Mouse (Mus musculus): ENCODE results near the gene Gpr152.

Gene Gpr152

DNA sequence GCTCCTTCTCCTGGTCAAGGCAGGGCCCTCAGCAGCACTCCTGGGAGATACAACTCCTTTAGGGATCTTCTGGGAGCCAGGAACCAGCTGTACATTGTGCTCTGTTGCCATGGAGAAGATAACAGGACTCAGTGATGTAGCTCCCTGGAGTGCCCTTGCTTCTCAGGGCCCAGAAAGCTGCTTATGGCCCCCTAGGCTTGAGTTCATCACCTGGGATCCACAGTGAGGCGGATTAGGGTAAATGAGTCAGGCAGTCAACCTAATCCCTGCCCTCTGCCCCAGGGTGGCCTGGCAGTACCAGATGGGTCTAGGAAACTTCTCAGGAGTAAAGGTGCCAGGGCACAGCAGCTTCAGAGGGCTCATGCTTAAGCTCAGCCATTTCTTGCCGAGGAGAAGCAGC lies at the start of gene Gpr152:
TSS of gene Gpr152 (plus strand) at position 342 of the 400 bp plus-strand sequence.
- no peak for DNase-seq (ENCODE audit: low read depth, low spot score)

- no peak for DNase-seq (ENCODE audit: low read depth, low spot score)
These were observed 49.1 kb upstream of the Gpr152 start for GRCm38 (mm10) chr19:4090446-4090845.

DNA sequence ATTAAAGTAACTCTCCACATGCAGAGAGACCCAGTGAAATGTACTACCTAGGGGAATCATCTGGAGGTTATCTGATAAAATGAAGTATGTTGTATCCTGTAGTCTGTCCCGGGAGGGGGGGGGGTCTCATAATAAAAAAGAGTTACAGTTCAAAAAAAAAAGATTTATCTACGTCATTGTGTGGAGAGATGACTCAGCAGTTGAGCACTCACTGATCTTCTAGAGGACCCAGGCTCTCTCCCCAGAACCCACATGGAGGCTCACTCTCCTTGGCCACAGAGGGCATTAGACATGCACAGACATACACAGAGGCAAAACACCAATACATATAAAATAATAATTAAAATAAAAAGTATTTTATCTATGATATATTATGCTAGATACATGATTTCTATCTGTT lies 48.2 kb upstream of the Gpr152 start:
- DNase-seq (ENCODE audit: low read depth, low spot score), result no peak

GRCm38 (mm10) chr19:4092750-4093149 lies 46.8 kb upstream of the Gpr152 start:
- no peak for DNase-seq (ENCODE audit: low read depth, low spot score)

DNA sequence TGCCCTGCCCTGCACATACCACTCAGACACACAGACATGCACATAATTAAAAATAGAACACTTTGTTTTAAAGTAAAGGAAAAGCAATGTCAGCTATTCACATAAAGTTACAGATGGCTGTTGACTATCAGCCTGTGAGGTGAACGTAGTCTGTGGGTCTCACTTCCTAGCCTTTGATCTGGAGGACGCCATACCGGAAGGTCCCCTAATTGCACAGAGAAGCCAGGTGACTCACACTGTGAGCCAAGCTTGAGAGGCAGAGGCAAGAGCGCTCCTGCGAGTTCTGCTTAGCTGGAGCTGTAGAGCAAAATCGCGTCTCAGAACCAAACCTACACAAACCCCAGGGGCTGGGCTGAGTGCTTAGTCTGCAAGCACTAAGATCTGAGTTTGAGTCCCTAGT lies 45.8 kb upstream of the Gpr152 start:
- peak; percentile 75 for DNase-seq (ENCODE audit: low read depth, low spot score)

- no peak for DNase-seq (ENCODE audit: low read depth, low spot score)
These were observed 45.2 kb upstream of the Gpr152 start for GRCm38 (mm10) chr19:4094348-4094747.

- DNase-seq (ENCODE audit: low read depth, low spot score), result no peak
These were observed 44.7 kb upstream of the Gpr152 start for GRCm38 (mm10) chr19:4094774-4095303.

GRCm38 (mm10) chr19:4095802-4096201 lies 43.8 kb upstream of the Gpr152 start:
- DNase-seq (ENCODE audit: low read depth, low spot score), result no peak

- peak; percentile 99 for DNase-seq (ENCODE audit: low read depth, low spot score)
These were observed 42.7 kb upstream of the Gpr152 start, which contains the start of gene Cdk2ap2 for GRCm38 (mm10) chr19:4096642-4097440. Gene Cdk2ap2, plus strand, starts transcription at chr19:4097182.

GRCm38 (mm10) chr19:4097441-4097825 lies 42.2 kb upstream of the Gpr152 start:
- DNase-seq (ENCODE audit: low read depth, low spot score), result no peak

- no peak for DNase-seq (ENCODE audit: low read depth, low spot score)
These were observed 41.2 kb upstream of the Gpr152 start for GRCm38 (mm10) chr19:4098426-4098825.

DNA sequence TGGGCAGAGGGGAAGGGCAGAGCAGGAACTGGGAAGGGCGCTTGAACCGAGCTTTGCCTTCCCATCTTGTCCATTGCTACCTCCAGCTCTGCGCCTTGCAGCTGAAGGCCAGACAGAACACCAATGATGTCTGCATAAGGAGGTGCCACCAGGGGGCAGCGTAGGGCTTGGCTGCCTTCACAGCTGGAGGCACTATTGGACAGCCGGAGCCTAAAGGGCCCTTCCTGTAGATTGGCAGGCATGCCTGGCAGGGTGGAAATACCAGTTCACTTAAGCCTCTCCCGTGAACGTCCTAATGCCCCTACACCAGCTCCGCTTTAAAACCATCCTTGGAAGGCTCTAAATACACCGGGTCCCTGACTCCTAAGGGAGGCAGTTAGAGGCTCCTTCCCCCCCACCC lies 40.5 kb upstream of the Gpr152 start:
- DNase-seq (ENCODE audit: low read depth, low spot score), result peak; percentile 93

DNA sequence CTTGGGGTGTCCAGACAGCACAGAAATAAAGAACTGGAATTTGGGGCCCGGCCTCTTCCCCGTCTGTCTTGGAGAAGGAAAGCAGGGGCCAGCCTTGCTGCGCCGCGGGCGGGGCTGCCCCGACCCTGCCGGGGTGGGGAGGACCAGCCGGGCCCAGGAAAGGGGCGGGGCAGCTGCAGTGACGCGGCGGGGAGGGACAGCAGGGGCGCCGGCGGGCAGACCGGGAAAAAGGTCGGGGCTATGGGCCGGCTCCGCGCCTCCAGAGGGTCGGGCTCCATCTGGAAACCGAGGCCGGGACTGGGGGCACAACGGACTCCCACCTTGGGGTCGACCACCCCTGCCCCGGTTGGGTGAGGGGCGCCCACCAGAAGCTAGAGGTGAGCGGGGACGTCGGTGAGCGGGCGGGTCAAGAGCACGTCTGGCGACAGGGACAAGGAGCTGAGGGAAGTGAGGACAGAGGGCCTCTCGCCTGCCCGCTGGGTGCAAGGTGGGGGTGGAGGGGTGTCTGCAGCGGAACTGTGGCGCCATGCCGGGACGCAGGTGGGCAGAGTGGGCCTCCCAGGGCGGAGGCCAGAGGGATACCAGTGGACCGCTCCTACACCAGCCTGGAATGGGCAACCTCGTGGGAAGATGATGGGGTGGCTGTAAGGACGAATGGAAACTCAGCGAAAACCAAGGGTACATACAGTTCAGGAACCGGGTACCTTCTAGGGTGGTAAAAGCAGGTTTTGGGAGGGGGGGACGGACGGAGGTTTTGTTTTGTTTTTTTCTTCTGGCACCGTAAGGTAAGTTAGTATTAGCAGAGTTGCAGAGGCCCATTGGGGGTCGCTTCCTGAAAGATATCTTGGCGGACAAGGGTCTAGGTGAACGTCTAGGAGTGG lies 39.5 kb upstream of the Gpr152 start, which contains the start of gene Pitpnm1:
TSS of gene Pitpnm1 (plus strand) at position 162 of the 881 bp plus-strand sequence.
- DNase-seq (ENCODE audit: low read depth, low spot score), result peak; percentile 82

GRCm38 (mm10) chr19:4100718-4101261 lies 38.8 kb upstream of the Gpr152 start:
- peak; percentile 72 for DNase-seq (ENCODE audit: low read depth, low spot score)

DNA sequence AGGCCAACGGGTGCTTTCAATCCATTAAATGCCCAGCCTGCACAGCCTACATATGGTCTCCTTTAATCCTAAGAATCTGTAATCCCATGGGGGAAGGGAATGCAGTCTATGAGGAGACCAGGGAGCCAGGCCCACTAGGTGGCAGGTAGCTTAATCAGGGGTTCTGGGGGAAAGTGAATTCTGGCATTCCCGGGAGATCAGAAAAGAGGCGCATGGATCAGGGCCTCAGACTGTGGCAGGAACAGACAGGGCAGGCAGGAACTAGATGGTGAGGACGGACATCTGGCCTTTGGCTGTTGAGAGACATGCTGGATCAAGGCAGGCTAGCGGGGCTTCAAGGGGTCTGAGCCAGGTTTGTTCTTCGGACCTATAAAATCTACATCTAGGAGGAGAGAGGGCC lies 38.1 kb upstream of the Gpr152 start:
- DNase-seq (ENCODE audit: low read depth, low spot score), result no peak

DNA sequence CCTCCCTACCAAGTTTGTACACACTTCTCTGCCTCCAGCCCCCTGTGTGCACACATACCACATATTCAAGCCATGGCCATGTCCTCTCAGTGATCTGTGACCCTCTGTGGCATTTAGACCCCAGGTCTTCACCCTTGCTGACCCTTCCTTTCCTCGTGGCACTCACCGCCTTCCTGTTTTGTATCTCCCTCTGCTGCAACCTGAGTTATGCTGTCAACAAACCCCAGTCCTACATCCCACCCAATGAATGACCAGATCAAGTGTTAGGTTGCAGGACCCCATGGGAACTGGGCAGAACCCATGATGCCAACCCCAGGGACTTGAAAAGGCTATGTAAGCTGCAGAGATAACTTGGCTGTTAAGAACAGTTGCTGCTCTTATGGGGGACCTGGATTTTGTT lies 37.5 kb upstream of the Gpr152 start:
- DNase-seq (ENCODE audit: low read depth, low spot score), result no peak

- DNase-seq (ENCODE audit: low read depth, low spot score), result no peak
These were observed 37.0 kb upstream of the Gpr152 start for GRCm38 (mm10) chr19:4102626-4103025.

DNA sequence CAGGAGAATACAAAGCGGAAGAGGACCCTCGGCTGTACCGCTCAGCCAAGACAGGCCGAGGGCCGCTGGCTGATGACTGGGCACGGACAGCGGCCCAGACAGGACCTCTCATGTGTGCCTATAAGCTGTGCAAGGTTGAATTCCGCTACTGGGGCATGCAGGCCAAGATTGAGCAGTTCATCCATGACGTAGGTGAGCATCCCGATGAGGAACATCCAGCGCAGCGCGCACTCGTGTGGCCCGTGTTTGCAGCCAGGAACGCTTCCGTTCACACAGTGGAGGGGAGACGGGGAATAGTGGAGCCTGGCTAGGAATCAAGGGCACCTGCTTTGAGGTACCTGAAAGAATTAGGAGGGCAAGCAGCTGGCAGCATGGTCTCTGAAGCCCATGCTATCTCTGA lies 36.3 kb upstream of the Gpr152 start:
- no peak for DNase-seq (ENCODE audit: low read depth, low spot score)

GRCm38 (mm10) chr19:4103792-4104191 lies 35.8 kb upstream of the Gpr152 start:
- DNase-seq (ENCODE audit: low read depth, low spot score), result no peak

DNA sequence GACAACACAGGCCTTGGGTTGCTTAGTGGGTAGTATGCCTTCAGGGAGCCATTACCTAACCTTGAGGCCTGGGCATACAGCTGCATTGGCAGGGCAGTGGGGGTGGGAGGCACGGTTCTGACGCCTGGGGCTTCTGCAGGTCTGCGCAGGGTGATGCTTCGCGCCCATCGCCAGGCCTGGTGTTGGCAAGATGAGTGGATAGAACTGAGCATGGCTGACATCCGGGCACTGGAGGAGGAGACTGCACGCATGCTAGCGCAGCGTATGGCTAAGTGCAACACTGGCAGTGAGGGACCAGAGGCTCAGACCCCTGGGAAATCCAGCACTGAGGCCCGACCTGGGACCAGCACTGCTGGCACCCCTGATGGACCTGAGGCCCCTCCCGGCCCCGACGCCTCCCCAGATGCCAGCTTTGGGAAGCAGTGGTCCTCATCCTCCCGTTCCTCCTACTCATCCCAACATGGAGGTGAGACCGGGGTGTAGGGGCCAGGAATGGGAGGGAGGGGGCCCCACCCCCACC lies 34.9 kb upstream of the Gpr152 start:
- DNase-seq (ENCODE audit: low read depth, low spot score), result no peak

DNA sequence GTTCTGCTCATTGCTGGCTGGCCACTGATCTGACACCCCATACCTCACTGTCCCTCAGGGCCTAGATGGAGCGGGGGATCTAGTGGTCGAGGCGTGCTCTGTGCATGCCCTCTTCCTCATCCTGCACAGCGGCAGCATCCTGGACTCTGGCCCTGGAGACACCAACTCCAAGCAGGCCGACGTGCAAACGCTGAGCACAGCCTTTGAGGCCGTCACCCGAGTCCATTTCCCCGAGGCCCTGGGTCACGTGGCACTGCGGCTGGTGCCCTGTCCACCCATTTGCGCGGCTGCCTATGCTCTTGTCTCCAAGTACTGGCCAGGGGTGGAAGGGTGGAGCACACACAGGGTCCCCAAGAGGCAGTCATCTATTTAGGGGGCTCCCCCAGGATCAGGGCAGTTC lies 32.9 kb upstream of the Gpr152 start:
- DNase-seq (ENCODE audit: low read depth, low spot score), result no peak

- DNase-seq (ENCODE audit: low read depth, low spot score), result no peak
These were observed 31.1 kb upstream of the Gpr152 start for GRCm38 (mm10) chr19:4108535-4108934.

All from CD4-positive helper T cell, adult 2 months (primary cell).